Mouse (Mus musculus) kidney, embryonic 14.5 days (tissue): Measurements from ENCODE around the gene Cers1. TPM values are rescaled to one million over a fixed set of nuclear protein-coding genes. Genes with fewer than 3 reads are reported as not detected.

Source experiments
- ATAC-seq: fragments of 200-750 bp; cut with Nextera tagmentation; 2 replicates; pipeline ENCODE4 v1.8.0; 2017; ENCODE audit warnings: moderate number of reproducible peaks, mild to moderate bottlenecking, moderate TSS enrichment, moderate library complexity; ENCODE audit not compliant: low FRiP score, low TSS enrichment
- H3K27ac ChIP-seq: fragments of 300-500 bp; sonication (generic); 2 replicates; pipeline ENCODE4 v1.5.1; 2014; ENCODE audit warnings: low read depth, mild to moderate bottlenecking, low read length, moderate library complexity, mixed read lengths
- H3K27me3 ChIP-seq: fragments of 300-500 bp; sonication (generic); 2 replicates; pipeline ENCODE4 v1.6.1; 2014; ENCODE audit warnings: mild to moderate bottlenecking, low read length; ENCODE audit not compliant: control insufficient read depth, insufficient read depth
- H3K36me3 ChIP-seq: fragments of 300-500 bp; sonication (generic); 2 replicates; pipeline ENCODE4 v1.6.1; 2014; ENCODE audit warnings: low read length, mixed read lengths; ENCODE audit not compliant: control insufficient read depth, insufficient read depth
- H3K4me1 ChIP-seq: fragments of 300-500 bp; sonication (generic); 2 replicates; pipeline ENCODE4 v1.6.1; 2014; ENCODE audit warnings: low read length, mixed read lengths; ENCODE audit not compliant: control insufficient read depth, insufficient read depth
- H3K4me2 ChIP-seq: fragments of 300-500 bp; sonication (generic); replicated peaks from 2 replicates; pipeline ENCODE4 v1.6.1; 2014; ENCODE audit warnings: low read depth, mild to moderate bottlenecking, low read length
- H3K4me3 ChIP-seq: fragments of 300-500 bp; sonication (generic); 2 replicates; pipeline ENCODE4 v1.5.1; 2014; ENCODE audit warnings: mild to moderate bottlenecking, low read length
- H3K9ac ChIP-seq: fragments of 300-500 bp; sonication (generic); 2 replicates; pipeline ENCODE4 v1.6.1; 2014; ENCODE audit warnings: low read depth, mild to moderate bottlenecking, low read length, moderate library complexity
- H3K9me3 ChIP-seq: fragments of 300-500 bp; sonication (generic); 2 replicates; pipeline ENCODE4 v1.6.1; 2016; ENCODE audit warnings: low read length; ENCODE audit not compliant: control insufficient read depth
- WGBS: fragments of 180-500 bp; shearing (Covaris S2); extraction: QIAGEN DNeasy Blood & Tissue Kit; methylation state at CpG from one replicate; pipeline ENCODE4 v1.1.7; 2014; 5-methylcytosine and 5-hydroxymethylcytosine counted together
- polyA plus RNA-seq: library from polyadenylated mRNA; unstranded; fragments of >200 nt; fragmentation: Nextera tagmentation; extraction: Ambion mirVana; gene quantifications from 2 replicates; pipeline ENCODE4 v1.2.1, GENCODE M21; 2014

Cers1 gene
- polyA plus RNA-seq, 1 experiment from 2014 or later, result 2.6 TPM

DNA sequence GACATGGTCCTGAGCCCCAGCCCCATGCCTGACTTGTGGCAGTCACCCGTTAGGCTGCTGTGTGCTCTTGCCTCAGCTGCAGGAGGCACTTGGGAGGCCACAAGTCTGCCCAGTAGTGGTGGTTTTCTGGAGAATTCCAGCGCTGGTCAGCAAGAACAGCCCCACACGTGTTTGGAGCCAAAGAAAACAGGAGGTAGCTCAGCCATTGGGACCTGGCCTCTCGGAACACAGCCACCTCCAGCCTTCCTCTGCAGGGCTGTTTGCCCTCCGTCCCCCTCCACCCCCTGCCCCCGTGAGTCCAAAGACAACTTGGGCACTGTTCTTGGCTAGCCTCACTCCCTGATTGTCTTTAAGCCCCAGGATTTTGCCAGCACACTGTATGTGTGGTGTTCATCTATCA, 56.4 kb downstream of the Cers1 start:
- 33% methylated on average over 6 of the region's 6 CpGs for WGBS
- no peak for ATAC-seq
- H3K27me3 ChIP-seq, result peaks cover 56% of the 10 kb centered on the region
- H3K4me1 ChIP-seq, result peaks cover 18% of the 10 kb centered on the region
- no peaks in the 10 kb centered on the region for H3K36me3 ChIP-seq
- no peaks in the 10 kb centered on the region for H3K9me3 ChIP-seq
- no peak overlapping the region for H3K9ac ChIP-seq
- no peak overlapping the region for H3K27ac ChIP-seq
- H3K4me3 ChIP-seq, result no peak overlapping the region
- H3K4me2 ChIP-seq, result no peak overlapping the region

GRCm38 (mm10) chr8:70373397-70374317, 58.1 kb downstream of the Cers1 start, which contains the start of gene Comp:
Comp (plus strand) TSS chr8:70373558.
- no peak within 1 kb of the TSS for H3K9ac ChIP-seq
- 4% methylated on average over 47 of the region's 47 CpGs for WGBS
- no peak within 1 kb of the TSS for H3K27ac ChIP-seq
- H3K9me3 ChIP-seq, result no peaks in the 10 kb centered on the region
- ATAC-seq, result peak; percentile 4
- H3K27me3 ChIP-seq, result peaks cover 71% of the 10 kb centered on the region
- H3K4me1 ChIP-seq, result peaks cover 18% of the 10 kb centered on the region
- H3K36me3 ChIP-seq, result no peaks in the 10 kb centered on the region
- H3K4me2 ChIP-seq, result peak within 1 kb of the TSS; percentile 42
- H3K4me3 ChIP-seq, result peak within 1 kb of the TSS; percentile 40

GRCm38 (mm10) chr8:70374318-70374927, 58.8 kb downstream of the Cers1 start:
- Histone ChIP-seq H3K36me3 (no peaks in the 10 kb centered on the region), H3K27ac (no peak overlapping the region), H3K4me3 (peak overlapping the region; percentile 40), H3K9me3 (no peaks in the 10 kb centered on the region), H3K27me3 (peaks cover 75% of the 10 kb centered on the region), H3K4me2 (peak overlapping the region; percentile 42), H3K4me1 (peaks cover 18% of the 10 kb centered on the region), H3K9ac (no peak overlapping the region)
- peak; percentile 78 for ATAC-seq
- WGBS, result under 1% methylated on average over 52 of the region's 53 CpGs

DNA sequence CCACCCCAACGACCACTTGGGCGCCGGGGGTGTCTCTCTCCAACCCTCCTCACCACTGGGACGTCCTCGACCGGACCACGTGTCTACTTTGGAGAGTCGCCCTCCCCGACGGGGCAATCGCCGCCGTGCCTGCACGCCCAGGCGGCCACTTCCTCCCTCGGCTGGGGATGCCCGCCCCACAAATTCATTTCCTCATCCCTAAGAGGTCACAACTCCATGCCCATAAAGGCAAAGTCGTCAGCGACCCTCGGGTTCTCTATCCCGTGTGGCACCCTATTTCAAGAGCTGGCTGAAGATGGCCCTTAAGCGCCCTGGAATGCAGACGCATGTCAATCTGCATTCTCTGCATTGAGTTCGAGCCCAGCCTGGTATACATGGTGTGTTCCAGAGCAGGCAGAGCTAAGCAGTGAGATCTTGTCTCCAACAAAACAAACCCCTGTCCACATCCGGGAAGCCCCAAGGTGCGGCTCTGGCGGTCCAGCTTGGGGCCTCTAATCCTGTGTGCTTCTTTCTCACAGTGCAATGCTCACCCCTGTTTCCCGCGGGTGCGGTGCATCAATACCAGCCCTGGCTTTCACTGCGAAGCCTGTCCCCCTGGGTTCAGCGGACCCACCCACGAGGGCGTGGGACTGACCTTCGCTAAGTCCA, 59.8 kb downstream of the Cers1 start:
- H3K4me1 ChIP-seq, result peaks cover 18% of the 10 kb centered on the region
- H3K36me3 ChIP-seq, result no peaks in the 10 kb centered on the region
- 6% methylated on average over 35 of the region's 35 CpGs for WGBS
- no peak; the same call in 1 of the 2 replicates for ATAC-seq
- H3K4me2 ChIP-seq, result no peak overlapping the region
- H3K4me3 ChIP-seq, result peak overlapping the region; percentile 40
- H3K27me3 ChIP-seq, result peaks cover 75% of the 10 kb centered on the region
- no peaks in the 10 kb centered on the region for H3K9me3 ChIP-seq
- H3K27ac ChIP-seq, result no peak overlapping the region
- H3K9ac ChIP-seq, result no peak overlapping the region

DNA sequence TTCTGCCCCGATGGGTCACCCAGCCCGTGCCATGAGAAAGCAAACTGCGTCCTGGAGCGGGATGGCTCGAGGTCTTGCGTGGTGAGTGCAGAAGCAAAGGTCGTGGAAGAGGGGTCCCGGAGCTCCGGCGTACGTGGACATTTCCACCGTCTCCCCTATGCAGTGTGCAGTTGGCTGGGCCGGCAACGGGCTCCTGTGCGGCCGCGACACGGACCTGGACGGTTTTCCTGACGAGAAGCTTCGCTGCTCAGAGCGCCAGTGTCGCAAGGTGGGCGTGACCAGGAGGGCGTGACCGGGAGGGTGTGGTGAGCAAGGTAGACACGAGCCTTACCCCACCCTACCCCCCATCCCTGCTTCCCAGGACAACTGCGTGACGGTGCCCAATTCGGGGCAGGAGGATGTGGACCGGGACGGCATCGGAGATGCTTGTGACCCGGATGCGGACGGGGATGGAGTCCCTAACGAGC, 60.7 kb downstream of the Cers1 start:
- 8% methylated on average over 37 of the region's 37 CpGs for WGBS
- ATAC-seq, result no peak
- Histone ChIP-seq H3K27ac (no peak overlapping the region), H3K4me2 (peak overlapping the region; percentile 17; the same call in 1 of the 2 replicates), H3K4me3 (peak overlapping the region; percentile 40), H3K36me3 (no peaks in the 10 kb centered on the region), H3K4me1 (peaks cover 18% of the 10 kb centered on the region), H3K9ac (no peak overlapping the region), H3K27me3 (peaks cover 75% of the 10 kb centered on the region), H3K9me3 (no peaks in the 10 kb centered on the region)

DNA sequence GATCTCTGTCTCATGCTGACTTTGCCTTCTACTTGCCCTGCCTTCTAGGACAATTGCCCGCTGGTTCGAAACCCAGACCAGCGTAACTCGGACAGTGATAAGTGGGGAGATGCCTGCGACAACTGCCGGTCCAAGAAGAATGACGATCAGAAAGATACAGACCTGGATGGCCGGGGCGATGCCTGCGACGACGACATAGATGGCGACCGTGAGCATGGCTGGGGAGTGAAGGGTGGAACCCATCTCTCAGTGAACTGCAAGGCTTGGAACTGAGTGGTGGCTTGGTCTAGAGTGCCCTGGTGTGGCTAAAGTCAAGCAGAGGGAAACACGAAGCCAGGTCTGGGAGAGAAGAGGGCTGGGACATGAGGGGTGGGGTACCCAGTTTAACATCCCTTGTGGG, 61.5 kb downstream of the Cers1 start:
- H3K4me2 ChIP-seq, result no peak overlapping the region
- H3K4me3 ChIP-seq, result no peak overlapping the region
- H3K9me3 ChIP-seq, result no peaks in the 10 kb centered on the region
- peaks cover 18% of the 10 kb centered on the region for H3K4me1 ChIP-seq
- H3K36me3 ChIP-seq, result no peaks in the 10 kb centered on the region
- H3K27me3 ChIP-seq, result peaks cover 68% of the 10 kb centered on the region
- 15% methylated on average over 15 of the region's 15 CpGs for WGBS
- no peak for ATAC-seq
- no peak overlapping the region for H3K27ac ChIP-seq
- H3K9ac ChIP-seq, result no peak overlapping the region

GRCm38 (mm10) chr8:70380069-70380468, 64.5 kb downstream of the Cers1 start:
- peaks cover 5% of the 10 kb centered on the region; the same call in 1 of the 2 replicates for H3K4me1 ChIP-seq
- ATAC-seq, result no peak
- H3K36me3 ChIP-seq, result no peaks in the 10 kb centered on the region
- H3K4me2 ChIP-seq, result no peak overlapping the region
- H3K4me3 ChIP-seq, result no peak overlapping the region
- H3K27ac ChIP-seq, result no peak overlapping the region
- H3K9me3 ChIP-seq, result no peaks in the 10 kb centered on the region
- peaks cover 38% of the 10 kb centered on the region for H3K27me3 ChIP-seq
- H3K9ac ChIP-seq, result no peak overlapping the region
- 83% methylated on average over 12 of the region's 12 CpGs for WGBS
